Mouse (Mus musculus): ENCODE measurements at regions not wholly inside any gene's neighbourhood (a gene's known extent, or its start where the extent isn't known, plus 50 kb on each side); places are given as distances from the start of the nearest gene placed in this dataset.

DNA sequence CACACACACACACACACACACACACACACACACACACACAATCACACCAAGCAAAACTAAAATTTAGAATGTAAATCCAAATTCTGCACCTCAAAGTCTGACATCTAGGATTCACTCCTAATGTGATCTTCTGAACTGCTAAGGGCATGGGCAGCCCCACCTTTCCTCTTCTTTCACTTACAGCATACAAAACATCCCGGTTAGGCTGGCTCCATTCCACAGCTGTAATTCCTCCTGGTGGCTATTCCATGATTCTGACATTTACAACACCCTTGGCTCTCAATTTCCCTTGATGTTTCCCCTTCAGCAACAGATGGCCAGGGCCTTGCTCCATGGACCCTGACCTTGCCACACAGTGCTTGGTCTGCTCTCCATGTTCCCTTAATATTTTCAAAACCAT lies 423.6 kb upstream of the Sox11 start:
- TF ChIP-seq CTCF (IDR thresholded peaks at IDR 0.05; ENCODE audit: control insufficient read depth, insufficient read depth, low read length) (no peak), POLR2A (IDR thresholded peaks at IDR 0.05; ENCODE audit: borderline replicate concordance, control insufficient read depth, low read depth, low read length) (no peak)

Measured in bone marrow, adult 2 months (tissue).